Mouse (Mus musculus): ENCODE measurements at regions not wholly inside any gene's neighbourhood (a gene's known extent, or its start where the extent isn't known, plus 50 kb on each side); places are given as distances from the start of the nearest gene placed in this dataset.

DNA sequence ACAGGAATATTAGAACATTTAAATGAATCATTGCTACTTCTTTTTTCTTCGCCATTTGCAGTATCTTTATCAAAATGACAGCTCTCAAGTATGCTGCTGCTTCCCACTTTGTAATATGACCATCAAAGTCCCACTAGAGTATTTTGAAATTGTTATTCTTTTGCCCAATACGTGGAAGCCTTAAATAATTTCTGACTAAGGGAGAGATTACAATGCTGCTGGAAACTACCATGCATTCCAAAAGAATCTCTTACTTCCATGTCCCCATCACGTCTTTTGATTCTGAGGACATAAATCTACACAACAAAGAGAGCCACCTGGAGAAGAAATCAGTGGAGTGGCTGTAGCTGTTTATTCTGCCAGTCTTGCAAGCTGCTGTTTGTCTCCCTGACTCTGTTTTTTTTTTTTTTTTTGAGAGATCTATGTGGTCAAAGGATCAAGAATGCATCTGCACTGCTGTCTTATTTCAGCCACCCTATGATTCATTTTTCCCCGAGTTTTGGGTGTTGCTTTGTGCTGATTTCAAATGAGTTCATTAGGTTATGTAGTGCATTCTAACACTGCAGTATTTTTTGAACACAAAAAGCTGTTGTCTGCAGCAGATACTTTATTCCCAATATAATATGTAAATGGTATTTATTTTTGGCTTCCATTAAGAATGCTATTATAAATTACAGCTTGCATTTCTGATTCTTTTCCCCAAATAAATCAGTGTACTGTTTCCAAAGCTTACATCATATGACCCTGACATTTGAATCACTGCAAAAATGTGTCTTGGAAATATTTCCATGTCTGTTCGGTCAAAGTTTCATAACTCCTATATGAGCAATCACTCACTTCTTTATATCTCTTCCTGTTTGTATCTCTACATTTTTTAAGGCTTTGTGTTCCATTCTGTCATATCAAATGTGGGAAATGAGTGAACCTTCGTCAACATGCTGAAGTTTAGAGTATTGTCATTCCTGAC lies 53.1 kb upstream of the Trim52 start:
- no peak for DNase-seq (ENCODE audit: low spot score)

All from heart, adult 8-10 months (tissue).